Mouse (Mus musculus) limb, embryonic 14.5 days (tissue): Measurements from ENCODE around the gene Map2k3. TPM values are rescaled to one million over a fixed set of nuclear protein-coding genes. Genes with fewer than 3 reads are reported as not detected.

Experiments
- ATAC-seq: fragments of 200-750 bp; cut with Nextera tagmentation; 2 replicates; pipeline ENCODE4 v1.8.0; 2017; ENCODE audit warnings: low read depth, moderate number of reproducible peaks, moderate TSS enrichment; ENCODE audit not compliant: low FRiP score
- DNase-seq: peaks from one replicate; pipeline ENCODE4 v3.0.0-alpha.2; 2015; ENCODE audit warnings: low spot score
- H3K27ac ChIP-seq: fragments of 300-500 bp; sonication (generic); replicated peaks from 2 replicates; pipeline ENCODE4 v1.5.1; 2014; ENCODE audit warnings: low read depth, mild to moderate bottlenecking, low read length, moderate library complexity, mixed read lengths
- H3K27me3 ChIP-seq: fragments of 300-500 bp; sonication (generic); 2 replicates; pipeline ENCODE4 v1.6.1; 2014; ENCODE audit warnings: low read length, mixed read lengths; ENCODE audit not compliant: control insufficient read depth, insufficient read depth
- H3K36me3 ChIP-seq: fragments of 300-500 bp; sonication (generic); 2 replicates; pipeline ENCODE4 v1.6.1; 2014; ENCODE audit warnings: mild to moderate bottlenecking, low read length, moderate library complexity, mixed read lengths; ENCODE audit not compliant: control insufficient read depth, insufficient read depth
- H3K4me1 ChIP-seq: fragments of 300-500 bp; sonication (generic); 2 replicates; pipeline ENCODE4 v1.6.1; 2014; ENCODE audit warnings: antibody characterized with exemption, low read length, mixed read lengths; ENCODE audit not compliant: control insufficient read depth, insufficient read depth
- H3K4me2 ChIP-seq: fragments of 300-500 bp; sonication (generic); replicated peaks from 2 replicates; pipeline ENCODE4 v1.6.1; 2014; ENCODE audit warnings: low read depth, mild to moderate bottlenecking, low read length, moderate library complexity; ENCODE audit not compliant: severe bottlenecking
- H3K4me3 ChIP-seq: fragments of 300-500 bp; sonication (generic); replicated peaks from 2 replicates; pipeline ENCODE4 v1.5.1; 2014; ENCODE audit warnings: low read length
- H3K9ac ChIP-seq: fragments of 300-500 bp; sonication (generic); 2 replicates; pipeline ENCODE4 v1.6.1; 2014; ENCODE audit warnings: mild to moderate bottlenecking, low read depth, low read length, moderate library complexity; ENCODE audit not compliant: severe bottlenecking
- H3K9me3 ChIP-seq: fragments of 300-500 bp; sonication (generic); 2 replicates; pipeline ENCODE4 v1.6.1; 2016; ENCODE audit warnings: low read length; ENCODE audit not compliant: control insufficient read depth
- POLR2A ChIP-seq: fragments of 200-500 bp; IDR thresholded peaks from 2 replicates; pipeline ENCODE4 v1.8.0; 2012; ENCODE audit warnings: inconsistent platforms, mild to moderate bottlenecking, moderate library complexity, borderline replicate concordance; ENCODE audit not compliant: insufficient read depth, insufficient read length; ENCODE audit errors: extremely low read depth
- WGBS: fragments of 180-500 bp; shearing (Covaris S2); extraction: QIAGEN DNeasy Blood & Tissue Kit; methylation state at CpG from one replicate; pipeline ENCODE4 v1.1.7; 2014; 5-methylcytosine and 5-hydroxymethylcytosine counted together
- polyA plus RNA-seq, 2 experiments: library from polyadenylated mRNA; depleted of rRNA in 1 of 2; stranded (reverse) in 1 of 2; unstranded in 1 of 2; fragments of >200 nt; fragmentation: Nextera tagmentation in 1 of 2; extraction: Ambion mirVana in 1 of 2; gene quantifications; 2 replicates each; pipeline versions ENCODE4 v1.2.1 to v1.2.3; 2012 to 2014

Gene Map2k3
- polyA plus RNA-seq, 2 experiments: 34.3 to 76.4 TPM

DNA sequence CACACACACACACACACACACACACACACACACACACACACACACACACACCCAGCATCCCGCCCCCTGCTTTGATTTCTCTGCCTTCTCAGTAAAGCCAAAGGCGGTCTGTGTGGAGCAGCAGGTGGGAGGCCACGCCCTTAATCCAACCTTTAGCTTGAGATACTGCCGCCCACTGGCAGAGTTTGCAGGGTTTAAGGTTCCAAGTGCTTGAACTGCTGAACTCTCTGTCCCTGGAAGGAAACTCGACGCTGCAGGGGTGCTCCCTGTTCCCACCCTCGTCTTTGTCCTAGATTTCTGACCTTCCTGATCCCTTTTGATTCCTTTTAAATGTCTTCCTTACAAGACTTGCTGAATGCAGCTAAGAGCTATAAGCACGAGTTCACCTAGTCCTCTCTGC is 44.9 kb downstream of the Map2k3 start:
- no peak overlapping the region for H3K27ac ChIP-seq
- no peak overlapping the region for H3K4me3 ChIP-seq
- no peak for TF ChIP-seq POLR2A
- no peak overlapping the region for H3K4me2 ChIP-seq
- no peaks in the 10 kb centered on the region for H3K27me3 ChIP-seq
- no peaks in the 10 kb centered on the region for H3K9me3 ChIP-seq
- WGBS: 23% methylated on average over 8 of the region's 8 CpGs
- no peaks in the 10 kb centered on the region for H3K36me3 ChIP-seq
- H3K4me1 ChIP-seq: no peaks in the 10 kb centered on the region
- no peak for DNase-seq
- no peak for ATAC-seq
- H3K9ac ChIP-seq: no peak overlapping the region

DNA sequence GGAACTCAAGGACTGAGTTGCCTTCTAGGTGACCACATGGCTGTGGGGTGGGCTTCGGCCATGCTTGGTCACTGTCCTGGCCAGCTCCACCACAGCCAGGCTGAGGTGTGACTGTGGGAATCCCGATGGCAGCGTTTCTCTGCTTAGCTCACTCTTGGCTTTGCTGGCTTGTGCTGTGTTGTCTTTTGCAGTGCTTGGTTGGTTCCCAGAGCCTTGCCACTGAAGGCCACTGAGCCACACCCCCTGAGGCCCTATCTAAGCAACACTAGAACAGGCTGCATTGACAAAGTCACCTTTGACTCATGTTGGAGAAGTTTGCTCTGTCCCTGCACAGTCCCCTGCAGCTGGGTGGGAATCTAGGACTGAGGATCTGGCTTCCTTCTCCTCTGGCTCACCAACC is 45.3 kb downstream of the Map2k3 start:
- H3K9me3 ChIP-seq: no peaks in the 10 kb centered on the region
- 62% methylated on average over 3 of the region's 3 CpGs for WGBS
- TF ChIP-seq POLR2A: no peak
- DNase-seq (no peak), ATAC-seq (no peak)
- no peak overlapping the region for H3K4me2 ChIP-seq
- H3K27me3 ChIP-seq: no peaks in the 10 kb centered on the region
- no peak overlapping the region for H3K4me3 ChIP-seq
- no peaks in the 10 kb centered on the region for H3K4me1 ChIP-seq
- no peaks in the 10 kb centered on the region for H3K36me3 ChIP-seq
- H3K27ac ChIP-seq: no peak overlapping the region
- no peak overlapping the region for H3K9ac ChIP-seq

DNA sequence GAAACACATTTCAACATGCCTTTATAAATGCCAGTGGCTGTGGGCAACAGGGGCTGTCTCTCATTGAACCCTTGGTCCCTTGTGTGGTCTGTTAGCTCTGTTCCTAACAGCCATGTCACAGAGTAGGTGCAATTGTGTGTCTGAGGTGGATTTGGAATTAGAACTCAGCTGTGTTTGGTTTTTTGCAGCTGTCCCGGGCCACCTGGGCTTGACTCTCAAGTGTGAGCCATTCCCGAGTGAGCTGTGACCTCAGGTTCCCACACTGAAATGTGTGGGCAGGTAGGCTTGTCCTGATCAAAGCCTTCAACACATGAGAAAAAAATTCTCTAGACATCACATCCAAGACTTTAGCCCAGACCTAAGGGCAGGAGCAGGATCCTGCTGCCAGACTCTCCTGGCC is 46.8 kb downstream of the Map2k3 start:
- Histone ChIP-seq H3K4me2 (no peak overlapping the region), H3K36me3 (no peaks in the 10 kb centered on the region), H3K9me3 (no peaks in the 10 kb centered on the region), H3K4me1 (no peaks in the 10 kb centered on the region), H3K4me3 (no peak overlapping the region), H3K27ac (no peak overlapping the region), H3K27me3 (no peaks in the 10 kb centered on the region), H3K9ac (no peak overlapping the region)
- 79% methylated on average over 2 of the region's 2 CpGs for WGBS
- DNase-seq (no peak), ATAC-seq (no peak)
- no peak for TF ChIP-seq POLR2A

GRCm38 (mm10) chr11:60979788-60980187 is 48.0 kb downstream of the Map2k3 start:
- Histone ChIP-seq H3K4me1 (no peaks in the 10 kb centered on the region), H3K27me3 (no peaks in the 10 kb centered on the region), H3K9me3 (no peaks in the 10 kb centered on the region), H3K4me2 (no peak overlapping the region), H3K27ac (no peak overlapping the region), H3K4me3 (no peak overlapping the region), H3K9ac (no peak overlapping the region), H3K36me3 (no peaks in the 10 kb centered on the region)
- TF ChIP-seq POLR2A: no peak
- DNase-seq (no peak), ATAC-seq (no peak)
- 97% methylated on average over 5 of the region's 5 CpGs for WGBS

GRCm38 (mm10) chr11:60981693-60982486 is 50.1 kb downstream of the Map2k3 start:
- Histone ChIP-seq H3K9ac (no peak overlapping the region), H3K4me2 (no peak overlapping the region), H3K27me3 (no peaks in the 10 kb centered on the region), H3K27ac (no peak overlapping the region), H3K9me3 (no peaks in the 10 kb centered on the region), H3K4me3 (no peak overlapping the region), H3K4me1 (no peaks in the 10 kb centered on the region), H3K36me3 (no peaks in the 10 kb centered on the region)
- TF ChIP-seq POLR2A: no peak
- no peak for DNase-seq
- no peak for ATAC-seq
- 70% methylated on average over 14 of the region's 14 CpGs for WGBS
